ENCODE assay signal across 22 mouse cellular contexts in the genomic region with DNA sequence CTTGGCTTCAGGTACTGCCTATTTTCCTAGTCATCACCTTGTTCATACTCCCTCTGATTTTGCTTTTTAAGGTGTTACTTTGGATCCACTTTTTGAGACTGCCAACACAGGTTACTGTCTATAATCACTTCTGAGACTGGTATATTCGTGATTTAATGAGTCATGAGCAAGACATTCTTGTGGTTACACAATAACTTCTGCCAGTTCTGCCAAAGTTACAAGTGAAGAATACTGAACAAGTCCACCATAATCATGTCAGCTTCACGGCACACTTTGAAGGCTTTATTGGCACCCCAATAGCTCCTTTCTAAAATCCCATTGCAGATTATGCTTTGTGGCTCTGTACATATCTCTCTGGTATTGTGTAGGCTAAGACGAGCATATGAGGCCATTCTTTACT.
"Had no signal": no experiment of that assay in that cellular context is flagged by ENCODE, and none has a peak within 500 bp of the region (broad histone marks: within the 10 kb centered on the region; RNA-seq: fewer than 3 reads in every experiment).

No protein-coding gene starts in this region.

- DNase-seq: gastrocnemius, postnatal 14 days; gastrocnemius, postnatal 36 days; heart, adult 11 months; heart, adult 2 months; heart, postnatal 14 days; heart, postnatal 36 days; kidney, adult 11 months; kidney, adult 2 months; kidney, adult 9 months; kidney, postnatal 14 days; kidney, postnatal 36 days; left cerebral cortex, postnatal 4 days; liver; liver, embryonic 13.5 days had no signal

- H3K27me3 ChIP-seq: heart, embryonic 13.5 days; heart, embryonic 15.5 days; hindbrain, embryonic 13.5 days; hindbrain, embryonic 15.5 days; kidney, embryonic 15.5 days; limb, embryonic 12.5 days; liver, embryonic 13.5 days; liver, embryonic 15.5 days had no signal

- H3K4me3 ChIP-seq: heart, adult 2 months; heart, embryonic 13.5 days; heart, embryonic 15.5 days; hindbrain, embryonic 13.5 days; hindbrain, embryonic 15.5 days; kidney, embryonic 15.5 days; layer of hippocampus, adult 2 months; limb, embryonic 12.5 days; liver, embryonic 13.5 days; liver, embryonic 15.5 days had no signal

- H3K36me3 ChIP-seq: heart, embryonic 13.5 days; heart, embryonic 15.5 days; hindbrain, embryonic 13.5 days; hindbrain, embryonic 15.5 days; kidney, embryonic 15.5 days; limb, embryonic 12.5 days; liver, embryonic 13.5 days; liver, embryonic 15.5 days had no signal
